Mouse (Mus musculus) neural tube, embryonic 11.5 days (tissue): ENCODE results near the gene Atg5. TPM values are rescaled to one million over a fixed set of nuclear protein-coding genes. Genes with fewer than 3 reads are reported as not detected.
"Not testable (repeated sequence)": the region's sequence is repeated elsewhere in the genome, so short reads cannot be mapped to it uniquely, and the experiment has no call there.

Experiments used
- ATAC-seq: fragments of 200-750 bp; cut with Nextera tagmentation; 2 replicates; pipeline ENCODE4 v1.8.0; 2017; ENCODE audit warnings: moderate number of reproducible peaks, mild to moderate bottlenecking, moderate TSS enrichment, moderate library complexity; ENCODE audit not compliant: insufficient read depth, low FRiP score, low TSS enrichment
- DNase-seq: peaks from one replicate; pipeline ENCODE4 v3.0.0-alpha.2; 2015; ENCODE audit warnings: low spot score
- H3K27ac ChIP-seq: fragments of 300-500 bp; sonication (generic); 2 replicates; pipeline ENCODE4 v1.5.1; 2014; ENCODE audit warnings: low read depth, mild to moderate bottlenecking, low read length
- H3K27me3 ChIP-seq: fragments of 300-500 bp; sonication (generic); 2 replicates; pipeline ENCODE4 v1.6.1; 2014; ENCODE audit warnings: mild to moderate bottlenecking, low read length, mixed read lengths; ENCODE audit not compliant: control insufficient read depth, insufficient read depth
- H3K36me3 ChIP-seq: fragments of 300-500 bp; sonication (generic); 2 replicates; pipeline ENCODE4 v1.6.1; 2014; ENCODE audit warnings: mild to moderate bottlenecking, low read length, moderate library complexity, mixed read lengths; ENCODE audit not compliant: control insufficient read depth, insufficient read depth
- H3K4me1 ChIP-seq: fragments of 300-500 bp; sonication (generic); 2 replicates; pipeline ENCODE4 v1.6.1; 2014; ENCODE audit warnings: low read length, mixed read lengths; ENCODE audit not compliant: control insufficient read depth, insufficient read depth
- H3K4me2 ChIP-seq: fragments of 300-500 bp; sonication (generic); 2 replicates; pipeline ENCODE4 v1.6.1; 2014; ENCODE audit warnings: low read depth, mild to moderate bottlenecking, moderate library complexity
- H3K4me3 ChIP-seq: fragments of 300-500 bp; sonication (generic); 2 replicates; pipeline ENCODE4 v1.5.1; 2014; ENCODE audit warnings: low read depth, low read length
- H3K9ac ChIP-seq: fragments of 300-500 bp; sonication (generic); 2 replicates; pipeline ENCODE4 v1.6.1; 2014; ENCODE audit warnings: mild to moderate bottlenecking, low read length
- H3K9me3 ChIP-seq: fragments of 300-500 bp; sonication (generic); 2 replicates; pipeline ENCODE4 v1.6.1; 2016; ENCODE audit warnings: low read length; ENCODE audit not compliant: control insufficient read depth
- WGBS: fragments of 180-500 bp; shearing (Covaris S2); extraction: QIAGEN DNeasy Blood & Tissue Kit; methylation state at CpG from one replicate; pipeline ENCODE4 v1.1.7; 2014; 5-methylcytosine and 5-hydroxymethylcytosine counted together
- polyA plus RNA-seq: library from polyadenylated mRNA; unstranded; fragments of >200 nt; fragmentation: Nextera tagmentation; extraction: Ambion mirVana; gene quantifications from 2 replicates; pipeline ENCODE4 v1.2.1, GENCODE M21; 2014

The Atg5 gene
- polyA plus RNA-seq, 1 experiment from 2014 or later: 65.6 TPM

DNA sequence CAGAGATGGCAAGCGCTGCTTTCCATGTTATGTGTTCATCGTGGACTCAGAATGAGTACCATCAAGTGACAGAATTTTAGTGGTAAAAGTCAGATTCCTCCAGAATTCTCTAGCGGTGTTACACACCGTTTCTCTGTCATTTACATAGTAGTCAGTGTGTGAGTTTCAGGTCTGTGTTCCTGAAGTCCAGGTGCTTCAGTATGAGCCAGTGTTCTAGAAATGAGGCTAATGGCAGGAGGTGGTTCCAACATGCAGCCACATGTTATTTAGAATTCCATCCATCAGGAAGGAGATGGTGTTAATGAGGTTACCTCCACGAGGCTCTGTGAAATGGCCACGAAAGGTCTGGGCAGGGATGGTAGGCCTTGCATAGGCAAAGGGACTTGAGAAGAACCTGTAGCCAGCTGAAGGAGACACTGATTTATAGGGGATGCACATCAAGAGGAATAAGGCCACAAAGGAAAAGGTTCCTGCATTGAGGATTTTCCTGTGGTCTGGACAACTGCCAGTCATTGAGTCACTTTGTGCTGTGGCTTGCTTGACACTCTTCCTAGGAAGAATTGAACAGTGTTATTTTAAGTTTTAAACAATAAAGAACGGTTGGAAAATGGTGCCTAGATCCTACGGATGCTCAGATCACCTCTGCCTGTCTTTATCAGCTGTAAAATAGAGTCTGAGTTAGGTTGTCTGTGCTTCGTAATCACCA is 55.1 kb downstream of the Atg5 start:
- no peaks in the 10 kb centered on the region for H3K27me3 ChIP-seq
- H3K4me3 ChIP-seq: no peak overlapping the region
- H3K36me3 ChIP-seq: no peaks in the 10 kb centered on the region; the same call in 1 of the 2 replicates
- no peak overlapping the region for H3K9ac ChIP-seq
- no peaks in the 10 kb centered on the region for H3K9me3 ChIP-seq
- WGBS: 90% methylated on average over 9 of the region's 9 CpGs
- no peaks in the 10 kb centered on the region for H3K4me1 ChIP-seq
- no peak overlapping the region for H3K27ac ChIP-seq
- no peak for ATAC-seq
- no peak for DNase-seq
- H3K4me2 ChIP-seq: no peak overlapping the region

GRCm38 (mm10) chr10:44323836-44324235 is 55.7 kb downstream of the Atg5 start:
- H3K9me3 ChIP-seq: no peaks in the 10 kb centered on the region
- H3K4me1 ChIP-seq: no peaks in the 10 kb centered on the region
- H3K9ac ChIP-seq: no peak overlapping the region
- H3K36me3 ChIP-seq: no peaks in the 10 kb centered on the region; the same call in 1 of the 2 replicates
- 95% methylated on average over 8 of the region's 8 CpGs for WGBS
- H3K27me3 ChIP-seq: no peaks in the 10 kb centered on the region
- no peak overlapping the region for H3K4me3 ChIP-seq
- DNase-seq: no peak
- H3K27ac ChIP-seq: no peak overlapping the region
- H3K4me2 ChIP-seq: no peak overlapping the region
- no peak for ATAC-seq

DNA sequence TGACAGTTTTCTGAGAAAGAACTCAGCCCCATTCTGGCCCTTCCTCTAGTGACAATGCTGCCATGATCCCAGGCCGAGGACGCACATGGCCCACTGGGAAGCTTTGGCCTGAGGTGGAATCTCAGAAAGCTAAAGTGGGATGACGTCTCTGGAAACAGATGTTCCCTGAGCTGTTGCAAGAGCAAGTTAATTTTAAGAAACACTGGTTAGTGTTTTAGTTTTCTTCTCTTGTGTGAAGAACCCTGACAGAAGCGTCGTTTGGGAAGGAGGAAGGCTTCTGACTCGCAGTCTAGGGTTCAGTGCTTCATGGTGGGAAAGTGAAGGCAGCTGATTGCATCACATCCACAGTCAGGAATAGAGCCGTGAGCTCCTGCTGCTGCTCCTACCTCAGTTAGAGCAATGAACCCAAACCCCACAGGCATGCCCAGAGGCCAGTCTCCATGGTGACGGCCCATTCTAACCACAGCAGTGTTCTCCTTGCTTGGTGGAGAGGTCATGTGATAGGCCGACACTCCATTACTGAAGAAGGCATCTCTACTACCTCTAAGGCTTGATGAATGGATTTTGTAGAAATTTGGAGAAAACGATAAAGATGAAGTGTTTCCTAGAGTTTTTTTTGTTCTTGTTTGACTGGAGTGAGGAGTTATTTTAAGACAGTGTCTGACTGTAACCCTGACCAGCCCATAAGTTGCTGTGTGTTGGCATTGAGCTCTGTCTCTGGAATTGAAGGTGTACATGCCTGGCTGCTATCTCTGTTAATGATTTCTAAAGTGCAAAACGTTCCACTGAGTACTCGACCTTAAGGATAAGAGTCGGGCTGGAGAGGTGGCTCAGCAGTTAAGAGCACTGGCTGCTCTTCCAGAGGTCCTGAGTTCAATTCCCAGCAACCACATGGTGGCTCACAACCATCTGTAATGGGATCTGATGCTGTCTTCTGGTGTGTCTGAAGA is 57.7 kb downstream of the Atg5 start:
- Histone ChIP-seq H3K27me3 (no peaks in the 10 kb centered on the region), H3K9me3 (no peaks in the 10 kb centered on the region), H3K36me3 (no peaks in the 10 kb centered on the region; the same call in 1 of the 2 replicates), H3K4me3 (no peak overlapping the region), H3K9ac (no peak overlapping the region), H3K4me1 (no peaks in the 10 kb centered on the region), H3K27ac (no peak overlapping the region), H3K4me2 (no peak overlapping the region)
- 76% methylated on average over 13 of the region's 13 CpGs for WGBS
- no peak for ATAC-seq
- DNase-seq: peak; percentile 22

- DNase-seq: no peak
- no peak for ATAC-seq
- Histone ChIP-seq H3K36me3 (no peaks in the 10 kb centered on the region), H3K4me2 (no peak overlapping the region), H3K9me3 (no peaks in the 10 kb centered on the region), H3K27ac (no peak overlapping the region), H3K4me3 (no peak overlapping the region), H3K27me3 (no peaks in the 10 kb centered on the region), H3K9ac (no peak overlapping the region), H3K4me1 (no peaks in the 10 kb centered on the region)
- 95% methylated on average over 9 of the region's 9 CpGs for WGBS
Observed at GRCm38 (mm10) chr10:44327057-44327456, 58.9 kb downstream of the Atg5 start.

GRCm38 (mm10) chr10:44328347-44328746 is 60.2 kb downstream of the Atg5 start:
- Histone ChIP-seq H3K27ac (no peak overlapping the region), H3K27me3 (no peaks in the 10 kb centered on the region), H3K4me1 (no peaks in the 10 kb centered on the region), H3K4me3 (no peak overlapping the region), H3K9ac (no peak overlapping the region), H3K9me3 (no peaks in the 10 kb centered on the region), H3K4me2 (no peak overlapping the region), H3K36me3 (no peaks in the 10 kb centered on the region)
- 75% methylated on average over 3 of the region's 3 CpGs for WGBS
- ATAC-seq: no peak
- DNase-seq: peak; percentile 42

GRCm38 (mm10) chr10:44330717-44331116 is 62.6 kb downstream of the Atg5 start:
- 98% methylated on average over 1 of the region's 1 CpGs for WGBS
- Histone ChIP-seq H3K27ac (no peak overlapping the region), H3K9ac (no peak overlapping the region), H3K36me3 (no peaks in the 10 kb centered on the region), H3K9me3 (no peaks in the 10 kb centered on the region), H3K4me2 (no peak overlapping the region), H3K4me3 (no peak overlapping the region), H3K4me1 (no peaks in the 10 kb centered on the region), H3K27me3 (no peaks in the 10 kb centered on the region)
- DNase-seq (no peak), ATAC-seq (no peak)

- H3K4me1 ChIP-seq: no peaks in the 10 kb centered on the region
- H3K9ac ChIP-seq: no peak overlapping the region
- H3K4me3 ChIP-seq: no peak overlapping the region
- WGBS: 63% methylated on average over 2 of the region's 2 CpGs
- H3K27ac ChIP-seq: no peak overlapping the region
- ATAC-seq (no peak), DNase-seq (no peak)
- no peaks in the 10 kb centered on the region for H3K36me3 ChIP-seq
- H3K4me2 ChIP-seq: no peak overlapping the region
- no peaks in the 10 kb centered on the region for H3K9me3 ChIP-seq
- H3K27me3 ChIP-seq: no peaks in the 10 kb centered on the region
Observed at GRCm38 (mm10) chr10:44331469-44331868, 63.3 kb downstream of the Atg5 start.

DNA sequence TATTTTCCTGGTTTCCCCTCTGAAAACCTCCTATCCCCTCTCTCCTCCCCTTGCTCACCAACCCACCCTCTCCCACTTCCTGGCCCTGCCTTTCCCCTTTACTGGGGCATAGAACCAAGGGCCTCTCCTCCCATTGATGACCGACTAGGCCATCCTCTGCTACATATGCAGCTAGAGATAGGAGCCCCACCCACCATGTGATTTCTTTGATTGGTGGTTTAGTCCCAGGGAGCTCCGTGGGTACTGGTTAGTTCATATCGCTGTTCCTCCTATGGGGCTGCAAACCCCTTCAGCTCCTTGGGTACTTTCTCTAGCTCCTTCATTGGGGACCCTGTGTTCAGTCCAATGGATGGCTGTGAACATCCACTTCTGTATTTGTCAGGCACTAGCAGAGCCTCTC is 64.5 kb downstream of the Atg5 start:
- not testable (repeated sequence) for H3K4me1 ChIP-seq, H3K36me3 ChIP-seq, H3K9ac ChIP-seq, DNase-seq, H3K9me3 ChIP-seq, H3K27ac ChIP-seq, ATAC-seq, H3K4me2 ChIP-seq, H3K27me3 ChIP-seq, H3K4me3 ChIP-seq
- WGBS: 94% methylated on average over 3 of the region's 3 CpGs
